Mouse (Mus musculus) stomach, postnatal 0 days (tissue): ENCODE data around the gene Pef1.

Experiments used
- CTCF ChIP-seq: IDR thresholded peaks from 2 replicates; pipeline ENCODE4 v1.5.1; 2016; ENCODE audit warnings: antibody characterized with exemption, low read depth, mild to moderate bottlenecking, moderate library complexity
- EP300 ChIP-seq: optimal IDR thresholded peaks from 2 replicates; pipeline ENCODE3; 2016; ENCODE audit warnings: antibody characterized with exemption

GRCm38 (mm10) chr4:130177536-130177935 lies 75.2 kb downstream of the Pef1 start:
- TF ChIP-seq CTCF (no peak), EP300 (no peak)
